Mouse (Mus musculus): ENCODE measurements around the gene Pcid2. TPM values are rescaled to one million over a fixed set of nuclear protein-coding genes. Genes with fewer than 3 reads are reported as not detected.
A peak's percentile ranks its signal among the peaks of the same experiment; 100 is the strongest.
"Not testable (repeated sequence)": the region's sequence is repeated elsewhere in the genome, so short reads cannot be mapped to it uniquely, and the experiment has no call there.

Pcid2 gene
- polyA plus RNA-seq, 1 experiment from 2014 or later, result 13.9 TPM

DNA sequence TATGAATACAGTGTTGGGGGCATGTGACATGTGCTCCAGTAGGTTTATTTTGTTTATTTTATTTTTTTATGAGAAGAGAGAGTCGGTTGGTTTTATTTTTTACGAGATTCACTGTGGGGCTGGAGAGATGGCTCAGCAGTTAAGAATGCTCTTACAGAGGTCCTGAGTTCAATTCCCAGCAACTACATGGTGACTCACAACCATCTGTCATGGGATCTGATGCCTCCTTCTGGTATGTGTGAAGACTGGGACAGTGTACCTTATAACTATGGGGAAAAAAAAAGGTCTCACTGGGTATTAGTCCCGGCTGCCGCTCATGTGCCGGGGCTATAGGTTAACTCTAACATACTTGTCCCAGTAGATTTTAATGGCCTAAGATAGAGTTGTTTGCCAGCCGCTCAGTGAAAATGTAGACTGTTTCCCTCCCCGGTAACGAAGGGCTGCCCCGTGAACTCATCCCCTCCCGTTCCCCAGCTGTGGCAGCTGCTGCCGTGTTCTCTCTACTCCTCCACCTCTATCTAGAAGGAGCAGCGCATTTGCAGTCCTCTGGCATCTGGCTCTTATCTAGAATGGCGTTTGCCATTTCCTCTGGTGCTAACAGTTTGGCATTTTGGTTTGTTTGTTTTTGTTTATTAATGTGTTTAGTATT lies 2.9 kb upstream of the Pcid2 start:
- Histone ChIP-seq H3K9me3 (ENCODE audit: control insufficient read depth, low read length) (no peaks in the 10 kb centered on the region), H3K4me2 (replicated peaks; ENCODE audit: low read depth) (no peak overlapping the region), H3K9ac (ENCODE audit: low read length) (no peak overlapping the region), H3K27me3 (ENCODE audit: control insufficient read depth, insufficient read depth, low read length) (no peaks in the 10 kb centered on the region), H3K4me1 (replicated peaks; ENCODE audit: control insufficient read depth, insufficient read depth) (peaks cover 3% of the 10 kb centered on the region; the same call in 1 of the 2 replicates), H3K27ac (replicated peaks) (no peak overlapping the region), H3K36me3 (ENCODE audit: control insufficient read depth, insufficient read depth, low read length) (no peaks in the 10 kb centered on the region), H3K4me3 (ENCODE audit: low read depth, low read length) (no peak overlapping the region)
- WGBS, result 68% methylated on average over 13 of the region's 13 CpGs
- DNase-seq (ENCODE audit: low spot score), result no peak
- TF ChIP-seq CTCF (IDR thresholded peaks at IDR 0.05; ENCODE audit: low read depth), result no peak
- no peak for TF ChIP-seq EP300 (optimal IDR thresholded peaks at IDR 0.05)
- ATAC-seq (ENCODE audit: low FRiP score, low TSS enrichment), result no peak

DNA sequence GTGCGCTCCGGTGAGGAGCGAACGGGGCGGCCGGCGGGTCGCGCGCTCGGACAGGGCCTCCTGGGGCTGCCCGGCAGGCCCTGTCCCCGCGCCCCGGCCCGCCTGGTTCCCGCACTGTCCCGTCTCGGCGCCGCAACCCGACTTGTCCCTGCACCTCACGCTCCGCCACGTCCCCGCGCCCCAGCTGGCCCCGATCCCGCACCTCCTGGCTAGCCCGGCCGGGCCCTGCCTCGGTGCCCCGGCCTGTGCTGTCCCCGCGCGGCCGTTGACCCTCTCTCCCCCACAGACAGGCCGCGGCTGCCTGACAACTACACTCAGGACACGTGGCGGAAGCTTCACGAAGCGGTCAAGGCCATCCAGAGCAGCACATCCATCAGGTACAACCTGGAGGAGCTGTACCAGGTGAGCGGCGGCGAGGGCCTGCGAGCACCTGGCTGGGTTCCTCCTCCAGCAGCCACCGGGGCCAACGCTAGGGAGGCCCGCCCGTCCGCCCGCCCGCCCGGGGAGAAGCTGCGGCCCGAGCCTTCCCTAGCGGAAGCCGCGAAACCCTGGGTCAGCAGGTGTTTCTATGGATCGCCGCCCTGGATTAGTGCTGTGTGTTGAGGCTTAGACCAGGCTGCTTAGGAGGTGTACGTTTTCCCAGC lies 771 bp upstream of the Pcid2 start:
- Histone ChIP-seq H3K4me2 (replicated peaks; ENCODE audit: low read depth) (peak overlapping the region; percentile 93), H3K9me3 (ENCODE audit: control insufficient read depth, low read length) (no peaks in the 10 kb centered on the region), H3K4me1 (replicated peaks; ENCODE audit: control insufficient read depth, insufficient read depth) (peaks cover 3% of the 10 kb centered on the region; the same call in 1 of the 2 replicates), H3K27ac (replicated peaks) (peak overlapping the region; percentile 95), H3K36me3 (ENCODE audit: control insufficient read depth, insufficient read depth, low read length) (no peaks in the 10 kb centered on the region; the same call in 1 of the 2 replicates), H3K4me3 (ENCODE audit: low read depth, low read length) (peak overlapping the region; percentile 95), H3K27me3 (ENCODE audit: control insufficient read depth, insufficient read depth, low read length) (no peaks in the 10 kb centered on the region), H3K9ac (ENCODE audit: low read length) (peak overlapping the region; percentile 99)
- TF ChIP-seq CTCF (IDR thresholded peaks at IDR 0.05; ENCODE audit: low read depth), result no peak; the same call in 1 of the 2 replicates
- TF ChIP-seq EP300 (optimal IDR thresholded peaks at IDR 0.05), result no peak
- under 1% methylated on average over 59 of the region's 63 CpGs for WGBS
- ATAC-seq (ENCODE audit: low FRiP score, low TSS enrichment), result peak; percentile 60
- DNase-seq (ENCODE audit: low spot score), result peak; percentile 75

DNA sequence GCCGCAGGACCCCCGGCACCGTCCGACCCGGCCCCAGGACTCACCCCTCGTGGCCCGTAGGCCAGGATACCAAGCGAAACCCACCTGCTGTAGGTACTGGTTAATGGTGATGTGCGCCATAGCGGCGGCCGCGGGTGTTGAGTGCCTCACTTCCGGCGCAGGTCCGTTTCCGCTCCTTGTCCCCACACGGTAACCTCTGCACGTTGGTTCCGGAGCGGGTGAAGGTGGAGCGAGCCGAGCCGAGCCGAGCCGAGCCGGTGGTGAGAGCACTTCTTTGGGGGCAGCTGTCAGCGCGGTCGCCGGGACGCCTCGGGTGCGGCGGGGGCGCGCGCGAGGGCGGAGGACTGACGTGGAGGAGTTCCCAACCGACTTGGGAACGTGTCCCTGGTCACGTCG lies 570 bp downstream of the Pcid2 start:
- peak overlapping the region; percentile 86 for H3K4me2 ChIP-seq (replicated peaks; ENCODE audit: low read depth)
- H3K27ac ChIP-seq (replicated peaks), result peak overlapping the region; percentile 97
- peak; percentile 83 for ATAC-seq (ENCODE audit: low FRiP score, low TSS enrichment)
- H3K4me1 ChIP-seq (replicated peaks; ENCODE audit: control insufficient read depth, insufficient read depth), result peaks cover 3% of the 10 kb centered on the region; the same call in 1 of the 2 replicates
- H3K36me3 ChIP-seq (ENCODE audit: control insufficient read depth, insufficient read depth, low read length), result no peaks in the 10 kb centered on the region; the same call in 1 of the 2 replicates
- WGBS, result under 1% methylated on average over 45 of the region's 45 CpGs
- peak; percentile 94 for DNase-seq (ENCODE audit: low spot score)
- no peaks in the 10 kb centered on the region for H3K27me3 ChIP-seq (ENCODE audit: control insufficient read depth, insufficient read depth, low read length)
- no peak for TF ChIP-seq CTCF (IDR thresholded peaks at IDR 0.05; ENCODE audit: low read depth)
- H3K9ac ChIP-seq (ENCODE audit: low read length), result peak overlapping the region; percentile 89
- no peaks in the 10 kb centered on the region for H3K9me3 ChIP-seq (ENCODE audit: control insufficient read depth, low read length)
- peak overlapping the region; percentile 95 for H3K4me3 ChIP-seq (ENCODE audit: low read depth, low read length)

DNA sequence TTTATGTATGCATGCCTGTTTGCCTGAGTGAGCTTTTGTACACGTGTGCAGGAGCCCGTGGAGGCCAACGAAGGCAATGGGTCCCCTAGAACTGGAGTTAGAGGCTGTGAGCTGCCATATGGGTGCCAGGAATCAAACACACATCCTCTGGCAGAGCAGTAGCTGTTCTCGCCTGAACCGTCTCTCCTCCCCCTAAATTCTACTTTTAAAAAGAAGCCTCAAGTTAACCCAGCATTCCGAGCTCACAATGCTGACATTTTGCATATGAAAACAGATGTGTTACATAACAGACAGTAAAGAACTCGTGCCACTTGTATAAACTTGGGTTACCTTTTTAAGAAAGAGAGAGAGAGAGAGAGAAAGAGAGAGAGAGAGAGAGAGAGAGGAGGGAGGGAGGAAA lies 27.7 kb downstream of the Pcid2 start:
- H3K4me2 ChIP-seq (replicated peaks; ENCODE audit: low read depth), result no peak overlapping the region
- no peaks in the 10 kb centered on the region for H3K4me1 ChIP-seq (replicated peaks; ENCODE audit: control insufficient read depth, insufficient read depth)
- H3K27ac ChIP-seq (replicated peaks), result no peak overlapping the region
- H3K4me3 ChIP-seq (ENCODE audit: low read depth, low read length), result no peak overlapping the region
- WGBS, result 81% methylated on average over 7 of the region's 7 CpGs
- TF ChIP-seq EP300 (optimal IDR thresholded peaks at IDR 0.05) (no peak), CTCF (IDR thresholded peaks at IDR 0.05; ENCODE audit: low read depth) (no peak)
- no peak overlapping the region for H3K9ac ChIP-seq (ENCODE audit: low read length)
- DNase-seq (ENCODE audit: low spot score) (no peak), ATAC-seq (ENCODE audit: low FRiP score, low TSS enrichment) (no peak)
- H3K9me3 ChIP-seq (ENCODE audit: control insufficient read depth, low read length), result no peaks in the 10 kb centered on the region
- H3K27me3 ChIP-seq (ENCODE audit: control insufficient read depth, insufficient read depth, low read length), result no peaks in the 10 kb centered on the region
- peaks cover 37% of the 10 kb centered on the region for H3K36me3 ChIP-seq (ENCODE audit: control insufficient read depth, insufficient read depth, low read length)

DNA sequence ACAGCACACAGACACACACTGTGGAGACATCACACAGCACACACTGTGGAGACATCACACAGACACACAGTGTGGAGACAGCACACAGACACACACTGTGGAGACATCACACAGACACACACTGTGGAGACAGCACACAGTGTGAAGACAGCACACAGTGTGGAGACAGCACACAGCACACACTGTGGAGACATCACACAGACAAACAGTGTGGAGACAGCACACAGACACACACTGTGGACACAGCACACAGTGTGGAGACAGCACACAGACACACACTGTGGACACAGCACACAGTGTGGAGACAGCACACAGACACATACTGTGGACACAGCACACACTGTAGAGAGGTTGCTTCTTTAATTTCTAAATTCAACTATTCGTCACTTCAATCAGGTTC lies 29.7 kb downstream of the Pcid2 start:
- WGBS, result 86% methylated on average over 1 of the region's 1 CpGs
- H3K9me3 ChIP-seq (ENCODE audit: control insufficient read depth, low read length); DNase-seq (ENCODE audit: low spot score); H3K4me3 ChIP-seq (ENCODE audit: low read depth, low read length); H3K27ac ChIP-seq (replicated peaks); H3K4me2 ChIP-seq (replicated peaks; ENCODE audit: low read depth); H3K9ac ChIP-seq (ENCODE audit: low read length); H3K27me3 ChIP-seq (ENCODE audit: control insufficient read depth, insufficient read depth, low read length); ATAC-seq (ENCODE audit: low FRiP score, low TSS enrichment); H3K4me1 ChIP-seq (replicated peaks; ENCODE audit: control insufficient read depth, insufficient read depth): not testable (repeated sequence)
- peaks cover 31% of the 10 kb centered on the region for H3K36me3 ChIP-seq (ENCODE audit: control insufficient read depth, insufficient read depth, low read length)

DNA sequence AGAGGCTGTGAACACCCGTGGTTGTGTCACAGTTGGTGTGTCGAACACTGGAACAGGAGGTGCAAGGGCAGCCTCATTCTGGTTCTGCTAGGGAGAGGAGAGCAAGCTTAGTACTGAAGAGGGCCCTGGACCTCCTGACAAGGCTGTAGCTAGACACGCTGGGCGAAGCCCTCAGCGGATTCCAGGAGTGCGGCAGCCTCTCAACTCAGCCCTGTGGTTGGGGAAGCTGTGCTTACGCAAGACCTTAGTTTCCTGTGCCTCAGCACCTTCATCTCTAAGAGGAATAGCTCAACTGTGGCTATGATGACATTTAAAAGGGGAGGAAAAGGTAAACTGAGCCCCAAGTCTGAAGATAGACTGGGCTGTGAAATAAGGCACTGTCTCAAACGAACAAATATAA lies 30.2 kb downstream of the Pcid2 start:
- Histone ChIP-seq H3K4me2 (replicated peaks; ENCODE audit: low read depth) (no peak overlapping the region), H3K9ac (ENCODE audit: low read length) (no peak overlapping the region), H3K27me3 (ENCODE audit: control insufficient read depth, insufficient read depth, low read length) (no peaks in the 10 kb centered on the region), H3K36me3 (ENCODE audit: control insufficient read depth, insufficient read depth, low read length) (peaks cover 31% of the 10 kb centered on the region), H3K4me3 (ENCODE audit: low read depth, low read length) (no peak overlapping the region), H3K4me1 (replicated peaks; ENCODE audit: control insufficient read depth, insufficient read depth) (no peaks in the 10 kb centered on the region), H3K9me3 (ENCODE audit: control insufficient read depth, low read length) (no peaks in the 10 kb centered on the region), H3K27ac (replicated peaks) (no peak overlapping the region)
- TF ChIP-seq CTCF (IDR thresholded peaks at IDR 0.05; ENCODE audit: low read depth), result no peak
- no peak for TF ChIP-seq EP300 (optimal IDR thresholded peaks at IDR 0.05)
- ATAC-seq (ENCODE audit: low FRiP score, low TSS enrichment), result no peak
- WGBS, result 92% methylated on average over 8 of the region's 8 CpGs
- DNase-seq (ENCODE audit: low spot score), result no peak

Data from stomach, postnatal 0 days (tissue).